Mouse (Mus musculus) thymus, adult 18-20 months (tissue): Measurements from ENCODE around the gene Plpp6.

Source experiments
- DNase-seq, 2 experiments: peaks; one replicate each; pipeline ENCODE4 v3.0.0; 2022; ENCODE audit warnings: mixed read lengths in 2 of 2

The Plpp6 gene

DNA sequence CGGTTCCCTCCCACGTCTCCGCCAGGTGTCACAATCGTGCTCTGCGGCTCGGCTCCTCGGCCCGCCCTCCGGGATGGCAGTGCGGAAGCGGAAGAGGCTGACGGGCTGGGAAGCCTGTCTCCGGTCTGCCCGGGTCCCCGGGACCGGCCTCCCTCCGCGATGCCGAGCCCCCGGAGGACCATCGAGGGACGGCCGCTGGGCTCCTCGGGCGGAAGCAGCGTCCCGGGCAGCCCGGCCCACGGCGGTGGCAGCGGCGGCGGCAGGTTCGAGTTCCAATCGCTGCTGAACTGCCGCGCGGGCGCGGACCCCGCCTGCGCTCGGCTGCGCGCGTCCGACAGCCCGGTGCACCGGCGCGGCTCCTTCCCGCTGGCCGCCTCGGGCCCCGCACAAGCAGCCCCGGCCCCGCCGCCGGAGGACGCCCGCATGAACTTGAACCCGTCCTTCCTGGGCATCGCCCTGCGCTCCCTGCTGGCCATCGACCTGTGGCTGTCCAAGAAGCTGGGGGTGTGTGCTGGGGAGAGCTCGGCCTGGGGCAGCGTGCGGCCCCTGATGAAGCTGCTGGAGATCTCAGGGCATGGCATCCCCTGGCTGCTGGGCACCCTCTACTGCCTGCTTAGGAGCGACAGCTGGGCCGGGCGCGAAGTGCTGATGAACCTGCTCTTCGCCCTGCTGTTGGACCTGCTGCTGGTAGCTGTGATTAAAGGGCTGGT lies at the start of gene Plpp6:
Plpp6 (plus strand) TSS at position 112 of the 710 bp plus-strand sequence.
- DNase-seq = peak; percentile 81

DNA sequence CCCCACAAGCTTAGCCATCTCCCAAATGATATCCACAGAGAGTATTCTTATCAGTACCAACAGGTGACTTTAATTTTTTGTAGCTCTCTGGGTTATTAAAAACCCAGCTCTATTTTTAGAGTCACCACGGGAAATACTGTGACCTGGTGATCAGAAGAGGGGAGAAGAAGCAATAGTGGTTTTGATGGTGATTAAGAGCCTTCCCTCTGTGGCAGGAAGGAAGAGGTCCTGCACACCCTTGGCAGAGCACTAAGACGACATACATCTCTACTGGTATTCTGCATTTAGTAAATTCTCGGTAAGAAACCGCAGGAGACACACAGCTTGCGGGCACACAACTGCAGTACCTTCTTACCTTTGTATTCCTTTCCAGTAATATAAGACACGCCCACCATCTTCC lies 49.2 kb upstream of the Plpp6 start:
- no peak for DNase-seq

DNA sequence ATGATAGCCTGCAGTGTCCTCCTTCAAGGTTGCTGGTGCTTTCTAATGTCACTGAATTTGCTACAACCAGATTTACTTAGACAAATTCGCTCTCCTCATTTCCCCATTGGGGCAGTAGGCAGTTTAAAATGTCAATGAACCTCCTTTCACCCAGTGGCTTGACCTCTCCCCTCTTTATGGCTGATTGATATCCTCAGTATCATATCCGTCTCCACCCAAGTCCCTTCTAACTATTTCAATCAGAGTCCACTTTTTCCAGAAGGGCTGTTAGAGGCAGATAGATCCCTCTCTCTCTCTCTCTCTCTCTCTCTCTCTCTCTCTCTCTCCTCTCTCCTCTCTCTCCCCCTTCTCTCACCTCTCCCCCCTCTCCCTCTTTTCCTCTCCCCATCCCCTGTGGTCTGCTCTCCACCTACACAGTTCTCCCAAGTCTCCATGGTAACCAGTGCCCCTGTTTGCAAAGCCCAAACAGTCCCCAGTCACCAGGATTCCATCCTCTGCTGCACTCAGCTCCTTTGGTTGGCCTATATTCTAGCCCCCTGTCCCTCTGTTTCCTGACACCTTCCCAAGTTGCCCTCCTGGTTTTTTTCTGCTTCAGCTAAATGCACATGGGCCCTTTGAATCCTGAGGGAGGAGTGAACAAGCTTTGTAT lies 48.0 kb upstream of the Plpp6 start:
- no peak for DNase-seq

DNA sequence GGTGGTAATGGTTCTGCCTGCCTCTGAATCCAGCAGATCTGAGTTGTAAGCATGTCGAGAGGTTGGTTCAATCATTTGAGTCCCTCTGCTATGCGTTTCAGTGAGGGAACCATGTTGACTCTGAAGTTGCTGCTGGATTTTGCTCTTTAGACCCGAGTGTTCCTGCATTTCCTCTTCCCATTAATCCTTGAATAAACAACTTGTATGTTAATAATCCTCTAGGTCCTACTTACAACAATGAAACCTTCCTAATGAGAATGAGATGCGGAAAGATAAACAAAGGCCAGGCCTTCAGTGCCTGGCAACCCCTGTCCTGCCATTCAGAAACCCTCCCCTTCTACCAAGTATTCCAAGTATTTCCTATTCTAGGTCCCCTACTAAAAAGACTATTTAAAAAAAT lies 47.3 kb upstream of the Plpp6 start:
- DNase-seq = no peak

DNA sequence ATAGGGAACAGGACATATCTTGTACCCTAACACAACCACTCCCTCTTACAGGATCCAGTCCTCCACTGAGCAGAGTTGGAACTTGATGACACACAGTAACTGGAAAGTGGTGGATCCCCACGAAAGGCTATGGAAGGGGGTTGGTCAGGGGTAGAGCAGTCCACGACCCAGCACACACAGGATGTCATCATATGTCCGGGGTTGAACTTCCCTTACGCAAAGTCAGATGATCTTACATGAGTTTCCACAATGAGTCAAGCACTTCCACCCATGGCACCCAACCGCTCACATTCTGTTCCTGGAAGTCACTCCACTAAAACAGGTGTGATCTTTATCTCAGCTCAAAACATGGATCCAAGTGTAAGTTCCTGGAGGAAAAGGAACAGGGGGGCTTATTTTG lies 45.9 kb upstream of the Plpp6 start:
- DNase-seq = no peak

DNA sequence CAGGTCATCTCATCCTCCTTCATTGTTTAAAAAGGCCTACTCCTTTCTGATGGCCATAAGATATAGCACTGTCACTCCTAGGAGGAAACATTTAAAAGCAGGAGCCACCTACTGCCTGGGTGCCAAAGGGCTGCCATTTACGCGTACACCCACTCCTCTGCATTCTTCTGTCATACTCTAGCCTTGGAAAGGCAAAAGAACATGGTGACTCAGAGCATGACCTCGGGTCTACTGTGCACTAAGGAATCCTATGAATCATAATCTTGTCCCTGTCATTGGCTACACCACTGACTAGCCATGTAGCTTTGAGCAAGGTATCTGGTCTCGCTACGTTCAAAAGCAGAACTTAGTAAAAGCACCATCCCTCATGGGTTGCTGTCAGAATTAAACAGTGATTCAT lies 37.4 kb upstream of the Plpp6 start:
- DNase-seq = no peak

DNA sequence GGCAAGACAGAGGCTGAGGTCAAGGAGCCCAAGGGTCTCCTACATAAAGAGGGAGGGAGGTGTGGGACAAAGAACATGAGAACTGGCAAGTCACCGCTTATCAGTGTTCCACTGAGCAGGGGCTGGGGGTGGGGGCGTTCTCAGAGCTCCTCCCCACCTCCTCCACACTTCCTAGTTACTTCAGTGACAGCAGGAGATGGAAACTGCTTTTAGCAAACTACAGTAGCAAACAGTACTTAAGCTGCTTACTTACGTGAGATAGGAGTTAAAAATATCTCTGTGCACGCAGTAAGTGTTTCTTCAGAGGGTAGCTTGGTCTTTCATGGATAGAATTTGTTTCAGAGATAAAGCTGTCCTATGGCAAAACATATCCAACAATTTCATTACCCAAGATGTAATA lies 36.4 kb upstream of the Plpp6 start:
- DNase-seq = no peak

DNA sequence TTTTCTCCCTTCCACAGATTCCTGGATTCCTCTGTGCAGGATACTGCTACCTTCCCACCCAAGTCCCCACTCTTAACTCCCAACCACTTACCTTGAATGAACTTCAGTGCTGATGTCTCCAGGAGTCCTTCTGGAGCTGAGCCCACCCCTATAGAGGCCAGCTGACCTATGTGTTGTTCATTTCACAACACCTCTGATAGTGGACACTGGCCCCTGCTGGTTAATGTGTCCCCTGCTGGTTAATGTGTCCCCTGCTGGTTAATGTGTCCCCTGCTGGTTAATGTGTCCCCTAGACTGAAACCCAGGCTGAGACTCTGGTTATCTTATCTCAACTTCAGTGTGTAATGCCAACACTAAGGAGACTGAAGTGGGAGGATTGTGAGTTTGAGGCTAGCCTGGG lies 34.7 kb upstream of the Plpp6 start:
- DNase-seq = no peak

DNA sequence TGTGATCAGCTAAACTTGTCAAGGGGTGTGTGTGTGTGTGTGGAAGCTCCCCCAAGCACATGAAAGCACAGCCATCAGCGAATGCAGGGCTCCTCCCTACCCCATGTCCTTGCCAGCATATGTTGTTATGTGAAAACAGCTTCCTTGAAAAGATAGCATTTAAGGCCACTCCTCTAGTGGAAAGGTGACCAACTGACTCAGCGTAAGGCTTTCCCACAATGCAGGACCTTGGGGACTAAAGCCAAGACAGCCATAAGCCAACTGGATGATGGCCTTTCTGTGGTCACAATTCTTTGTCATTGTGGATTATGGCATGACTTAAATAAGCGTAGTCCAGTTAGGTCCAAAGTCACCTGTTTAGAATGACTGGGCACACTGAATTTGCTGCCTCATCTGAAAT lies 28.9 kb upstream of the Plpp6 start:
- no peak for DNase-seq

DNA sequence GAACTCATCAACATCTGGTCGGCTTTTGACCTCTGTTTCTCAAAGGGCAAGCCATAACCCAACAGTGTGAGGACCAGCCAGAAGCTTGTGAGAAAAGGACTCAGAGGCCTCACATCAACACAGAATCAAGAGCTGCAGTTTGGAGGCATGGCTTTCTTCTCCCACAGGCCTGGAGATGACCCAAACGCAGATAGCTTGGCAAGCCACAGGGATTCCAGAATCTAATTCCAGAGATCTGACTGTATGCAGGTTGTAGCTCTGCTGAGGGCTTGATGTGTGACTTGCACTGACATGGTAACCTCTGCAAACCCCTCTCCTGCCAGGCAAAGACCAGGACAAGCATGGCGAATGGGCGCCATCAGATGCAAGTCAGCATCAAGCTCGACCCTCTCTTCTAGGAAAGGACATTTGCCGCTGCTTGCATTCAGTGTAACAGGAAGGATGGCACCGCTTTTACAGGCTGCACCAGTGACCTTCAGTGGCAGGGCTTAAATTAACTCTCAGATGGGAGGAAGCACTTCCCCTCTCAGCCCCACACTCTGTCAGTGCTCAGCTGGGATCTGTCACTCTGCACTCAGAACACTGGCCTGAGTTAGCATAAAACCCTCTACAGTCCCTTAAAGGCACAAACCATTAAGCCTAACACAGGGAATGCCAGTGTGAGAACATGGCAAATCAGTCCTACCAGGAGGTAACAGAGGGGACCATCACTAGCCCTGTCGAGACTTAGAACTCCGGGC lies 23.4 kb upstream of the Plpp6 start:
- no peak for DNase-seq

DNA sequence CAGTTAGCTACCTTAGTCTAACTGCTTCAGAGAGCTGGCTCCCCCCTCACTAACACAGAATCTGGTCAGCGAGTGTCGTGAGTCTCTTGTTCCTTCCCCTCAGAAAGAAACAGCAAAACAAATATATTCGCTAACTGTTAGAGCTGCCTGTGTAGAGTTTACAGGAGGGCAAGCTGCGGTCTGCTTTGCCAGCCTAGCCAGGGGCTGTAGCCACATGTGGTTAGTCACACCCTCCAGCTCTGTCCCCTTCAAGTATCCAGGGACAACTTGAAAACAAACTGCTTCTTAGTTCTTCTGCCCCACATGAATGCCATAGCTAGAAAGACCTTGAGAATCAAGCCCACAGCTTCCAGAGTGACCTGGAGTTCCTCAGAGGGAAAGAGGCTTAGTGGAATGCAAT lies 22.5 kb upstream of the Plpp6 start:
- DNase-seq = no peak

DNA sequence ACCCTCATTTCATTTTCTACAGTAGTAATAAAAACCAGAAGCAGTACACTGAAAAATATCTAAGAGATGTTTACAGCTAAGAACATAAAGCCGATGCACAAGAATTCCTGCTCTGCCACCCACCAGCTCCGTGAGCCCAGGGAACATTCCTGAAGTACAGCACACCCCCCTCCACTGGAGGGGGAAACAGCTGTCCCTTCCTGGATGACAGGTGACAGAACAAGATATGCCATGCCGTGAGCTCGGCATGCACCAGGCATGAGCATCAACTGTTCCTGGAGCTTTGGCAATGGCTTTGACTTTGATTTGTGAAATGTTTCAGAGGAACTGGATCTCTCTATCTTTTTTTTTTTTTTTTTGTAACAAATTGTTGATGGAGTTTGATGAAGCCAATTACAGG lies 17.0 kb upstream of the Plpp6 start:
- no peak for DNase-seq

DNA sequence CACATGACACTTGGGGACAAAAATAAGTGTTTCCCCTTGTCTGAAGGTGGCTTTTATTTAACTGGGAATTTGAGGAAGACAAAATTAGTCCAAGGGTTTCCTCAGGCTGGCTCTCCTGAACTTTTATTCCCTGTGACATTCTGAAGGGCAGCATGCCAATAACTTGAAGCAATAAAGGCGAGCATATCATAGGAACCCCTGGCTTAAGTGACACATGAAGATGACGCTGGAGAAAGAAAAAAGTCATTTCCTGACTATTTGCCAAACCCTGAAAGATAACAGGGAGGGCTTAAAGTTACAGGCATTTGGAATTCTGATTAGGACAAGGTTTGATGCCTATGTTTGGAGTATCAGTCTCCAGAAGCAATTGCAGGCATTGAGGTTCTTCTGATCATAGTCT lies 16.4 kb upstream of the Plpp6 start:
- no peak for DNase-seq

DNA sequence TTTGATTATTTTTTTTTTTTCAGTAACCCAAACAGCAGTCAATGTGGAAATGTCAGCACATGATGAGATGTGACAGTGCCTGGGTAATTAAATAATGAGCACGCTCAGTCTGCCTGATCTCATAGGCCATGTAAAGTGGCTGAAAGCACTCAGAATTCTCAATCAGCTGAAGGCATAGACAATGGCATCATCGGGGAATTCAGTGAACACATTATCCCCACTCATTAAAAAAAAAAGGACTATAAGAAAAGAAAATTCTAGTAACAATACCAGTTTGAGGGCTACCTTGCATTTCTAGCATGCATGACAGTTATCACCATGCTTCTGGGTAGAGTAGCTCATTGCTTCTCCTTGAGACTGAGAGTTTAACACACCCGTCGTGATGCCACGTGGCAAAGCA lies 12.5 kb upstream of the Plpp6 start:
- DNase-seq = no peak

DNA sequence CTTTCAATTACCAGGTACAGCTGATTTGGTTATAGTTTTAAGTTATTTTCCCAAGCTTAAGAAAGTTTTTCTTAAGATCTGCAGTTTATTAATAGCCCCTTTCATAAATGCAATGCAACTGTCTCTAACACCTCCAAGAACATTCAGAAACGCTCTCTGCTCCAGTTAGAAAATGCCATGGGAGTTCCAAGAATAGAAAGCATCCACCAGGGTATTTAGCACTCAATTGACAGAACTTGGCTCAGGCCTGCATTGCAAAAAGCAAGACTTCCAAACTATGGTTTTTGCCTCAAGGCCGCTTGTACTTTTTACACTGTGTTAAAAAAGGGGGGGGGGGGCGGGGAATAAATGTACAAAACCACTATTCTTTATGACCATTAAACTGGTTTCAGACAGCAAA lies 640 bp upstream of the Plpp6 start:
- DNase-seq = no peak

DNA sequence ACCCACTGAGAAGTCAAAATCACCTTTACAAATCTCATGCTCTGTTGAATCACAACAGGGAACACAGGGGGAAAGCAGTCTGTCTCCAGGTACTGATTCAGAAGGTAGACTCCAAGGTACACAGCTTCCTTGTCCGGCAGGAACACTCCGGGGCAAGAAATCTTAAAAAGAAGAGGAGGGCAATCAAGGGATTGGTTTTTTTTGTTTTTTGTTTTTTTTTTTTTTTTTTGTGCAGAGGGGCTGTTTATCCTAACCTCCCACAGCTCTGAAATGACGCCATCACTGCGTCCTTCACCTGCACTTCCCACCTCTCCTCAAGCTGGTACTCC lies 276 bp upstream of the Plpp6 start:
- DNase-seq = no peak

DNA sequence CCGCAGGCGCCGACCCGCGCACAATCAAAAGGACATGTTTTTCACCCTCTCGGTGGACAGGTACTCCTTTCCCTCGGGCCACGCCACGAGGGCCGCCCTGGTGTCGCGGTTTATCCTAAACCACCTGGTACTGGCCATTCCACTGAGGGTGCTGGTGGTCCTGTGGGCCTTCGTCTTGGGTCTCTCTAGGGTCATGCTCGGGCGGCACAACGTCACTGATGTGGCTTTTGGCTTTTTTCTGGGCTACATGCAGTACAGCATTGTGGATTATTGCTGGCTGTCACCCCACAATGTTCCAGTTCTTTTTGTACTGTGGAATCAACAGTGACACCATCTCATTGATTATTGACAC lies 775 bp downstream of the Plpp6 start:
- no peak for DNase-seq

DNA sequence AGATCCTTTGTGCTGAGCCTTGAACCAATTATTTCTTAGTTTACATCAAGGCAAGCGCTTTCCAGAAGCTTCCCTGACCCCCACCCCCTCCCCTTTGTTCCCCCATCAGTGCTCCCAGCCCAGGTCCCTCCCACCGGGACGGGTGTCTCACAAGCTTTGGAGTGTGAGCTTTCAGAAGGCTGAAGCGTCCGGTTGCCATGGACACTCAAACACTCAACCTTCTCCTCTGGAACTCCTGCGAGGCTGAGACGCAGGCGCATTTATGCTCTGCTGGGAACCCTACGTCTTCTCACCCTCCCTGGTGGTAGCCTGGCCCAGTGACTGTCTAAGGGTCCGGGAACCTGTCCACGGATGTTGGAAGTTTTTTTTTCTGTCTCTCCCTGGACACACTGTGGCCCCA lies 3.9 kb downstream of the Plpp6 start, which contains the start of gene 4430402I18Rik:
4430402I18Rik (minus strand) TSS at position 149 of the 400 bp plus-strand sequence.
- no peak for DNase-seq

DNA sequence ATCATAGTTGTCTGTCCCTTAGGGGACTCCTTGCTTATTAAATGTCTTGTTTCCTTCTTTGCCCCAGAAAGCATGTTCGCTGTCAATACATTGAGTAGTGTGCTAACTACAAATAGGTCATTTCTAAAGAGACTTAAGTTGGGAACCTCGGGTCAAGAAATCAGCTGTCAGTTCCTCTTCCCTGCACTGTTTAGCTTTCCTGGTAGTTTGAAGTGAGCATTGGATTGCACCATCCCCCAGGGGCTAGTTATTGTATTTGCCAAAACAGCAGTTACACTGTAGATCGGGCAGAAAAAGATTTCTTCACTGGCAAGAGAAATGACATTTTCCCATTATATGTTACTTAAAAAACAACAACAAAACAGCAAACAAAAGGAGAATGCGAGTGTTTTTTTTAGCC lies 4.4 kb downstream of the Plpp6 start:
- no peak for DNase-seq

DNA sequence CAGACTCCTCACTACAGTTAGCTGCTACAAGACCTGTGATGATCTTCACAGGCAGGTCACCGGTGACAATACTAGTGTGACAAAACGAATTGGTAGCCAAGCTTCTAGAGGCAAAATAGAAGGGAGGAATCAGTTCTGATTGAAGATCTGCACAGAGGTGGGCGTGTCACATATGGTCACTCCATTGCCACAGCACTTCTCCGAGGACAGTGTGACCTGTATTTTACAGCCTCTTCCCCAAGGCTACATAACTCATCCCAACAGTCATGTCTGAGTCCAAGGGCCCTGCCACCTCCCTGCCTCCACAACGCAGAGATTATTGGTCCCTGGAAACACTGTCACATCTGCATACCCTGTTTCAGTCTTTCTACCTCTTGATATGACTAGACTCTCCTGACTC lies 5.5 kb downstream of the Plpp6 start:
- no peak for DNase-seq

DNA sequence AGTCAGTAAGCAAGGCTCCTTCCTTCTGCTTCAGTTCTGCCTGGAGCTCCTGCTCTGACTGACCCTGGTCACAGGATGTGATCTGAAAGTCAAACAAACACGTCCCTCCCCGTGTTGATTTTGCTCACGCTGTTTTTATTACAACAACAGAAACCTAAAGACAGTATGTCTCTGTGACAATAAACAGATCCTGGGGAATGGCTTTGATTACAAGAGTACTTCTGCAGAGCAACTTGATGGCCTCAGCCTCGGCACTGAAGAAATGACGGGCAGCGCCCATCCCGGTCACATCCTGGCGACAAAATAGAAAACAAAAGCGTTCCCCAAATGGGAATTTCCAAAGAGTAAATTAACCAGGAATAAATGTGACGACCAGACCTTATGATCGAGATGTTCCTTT lies 6.5 kb downstream of the Plpp6 start:
- no peak for DNase-seq

DNA sequence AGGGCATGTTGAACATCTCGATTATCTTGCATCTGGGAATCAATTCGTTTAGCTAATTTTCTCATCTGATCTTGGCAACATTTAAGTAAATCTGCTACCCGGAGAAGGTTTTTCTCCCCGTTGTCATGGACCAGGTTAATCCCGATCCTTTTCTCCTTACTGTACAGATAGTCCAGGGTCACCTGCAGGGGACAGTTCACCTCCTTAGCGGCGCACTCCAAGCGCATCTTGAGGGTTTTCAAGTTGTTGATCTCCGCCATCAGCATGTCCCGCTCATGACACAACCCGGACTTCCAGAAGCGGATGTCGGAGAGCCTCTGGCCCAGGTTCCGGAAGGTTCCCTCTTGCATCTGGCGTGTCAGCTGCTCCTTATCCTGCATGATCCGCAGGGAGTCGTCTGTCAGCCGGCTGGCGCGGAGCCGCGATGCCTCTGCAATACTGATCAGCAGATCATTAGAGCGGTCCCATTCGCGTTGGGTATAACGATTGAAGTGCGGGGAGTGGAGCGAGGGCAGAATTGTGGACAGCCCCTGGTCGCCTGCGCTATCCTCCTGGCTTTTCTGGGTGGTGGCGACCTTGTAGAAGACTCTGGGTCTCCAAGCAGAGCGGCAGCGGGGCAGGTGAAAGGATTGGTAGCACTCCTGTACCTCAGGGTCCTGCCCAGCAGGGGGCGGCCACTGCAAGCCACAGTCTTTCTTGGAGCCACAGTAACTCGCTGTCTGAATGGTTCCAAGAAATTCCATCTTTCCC lies 11.3 kb downstream of the Plpp6 start:
- peak; percentile 47 to 55 for DNase-seq

DNA sequence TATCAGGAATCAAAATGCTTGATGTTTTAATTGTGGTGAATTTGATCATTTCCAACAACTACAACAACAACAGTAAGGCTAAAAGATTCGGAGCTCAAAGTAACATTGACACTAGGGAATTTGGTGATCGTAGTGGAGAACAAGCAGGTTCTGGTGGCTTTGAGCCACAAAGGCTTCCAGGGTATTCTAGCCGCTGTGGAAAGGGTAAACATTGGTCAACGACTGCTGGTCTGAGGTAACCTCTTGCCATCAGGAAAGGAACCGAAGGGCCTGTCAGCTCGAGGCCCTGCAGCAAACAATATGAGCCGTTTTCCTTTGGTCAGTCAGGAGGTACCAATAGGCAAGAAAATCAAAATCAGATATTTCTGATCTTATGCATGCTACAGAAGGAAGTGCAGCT lies 18.9 kb downstream of the Plpp6 start:
- no peak for DNase-seq

DNA sequence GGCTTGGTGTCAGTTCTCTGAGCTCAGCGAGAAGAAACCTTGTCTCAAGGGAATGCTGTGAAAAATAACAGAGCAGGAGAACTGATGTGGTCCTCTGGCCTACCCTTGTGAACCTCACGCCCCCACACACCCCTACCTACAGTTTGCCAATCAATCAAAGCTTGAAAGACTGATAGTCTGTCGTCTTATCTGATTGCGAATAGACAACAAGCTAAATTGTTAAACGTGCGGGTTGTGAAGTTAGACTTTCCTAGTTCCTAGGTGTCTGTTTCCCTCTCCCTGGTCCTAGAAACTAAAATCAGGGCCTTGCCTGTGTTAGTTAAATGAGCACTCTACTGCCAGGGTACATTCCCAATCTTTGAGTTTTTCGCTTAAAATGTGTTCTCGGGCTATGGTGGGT lies 25.8 kb downstream of the Plpp6 start:
- DNase-seq = no peak
